Mouse (Mus musculus) lung, embryonic 16.5 days (tissue): Measurements from ENCODE around the gene Nat8f3. TPM values are rescaled to one million over a fixed set of nuclear protein-coding genes. Genes with fewer than 3 reads are reported as not detected.
A peak's percentile ranks its signal among the peaks of the same experiment; 100 is the strongest.
"Not testable (repeated sequence)": the region's sequence is repeated elsewhere in the genome, so short reads cannot be mapped to it uniquely, and the experiment has no call there.

ENCODE experiments used
- ATAC-seq: fragments of 200-750 bp; cut with Nextera tagmentation; 2 replicates; pipeline ENCODE4 v1.8.0; 2017; ENCODE audit warnings: low read depth, mild to moderate bottlenecking, moderate library complexity
- H3K27ac ChIP-seq: fragments of 300-500 bp; sonication (generic); 2 replicates; pipeline ENCODE4 v1.5.1; 2014; ENCODE audit warnings: mild to moderate bottlenecking, control low read depth, low read length
- H3K27me3 ChIP-seq: fragments of 300-500 bp; sonication (generic); 2 replicates; pipeline ENCODE4 v1.6.1; 2014; ENCODE audit warnings: low read depth, low read length, mixed read lengths; ENCODE audit not compliant: control insufficient read depth, insufficient read depth
- H3K36me3 ChIP-seq: fragments of 300-500 bp; sonication (generic); 2 replicates; pipeline ENCODE4 v1.6.1; 2014; ENCODE audit warnings: low read length; ENCODE audit not compliant: control insufficient read depth, insufficient read depth
- H3K4me1 ChIP-seq: fragments of 300-500 bp; sonication (generic); replicated peaks from 2 replicates; pipeline ENCODE4 v1.6.1; 2014; ENCODE audit warnings: low read length, mixed read lengths; ENCODE audit not compliant: control insufficient read depth, insufficient read depth
- H3K4me2 ChIP-seq: fragments of 300-500 bp; sonication (generic); 2 replicates; pipeline ENCODE4 v1.6.1; 2014; ENCODE audit warnings: low read depth, low read length, control low read depth
- H3K4me3 ChIP-seq: fragments of 300-500 bp; sonication (generic); 2 replicates; pipeline ENCODE4 v1.5.1; 2014; ENCODE audit warnings: mild to moderate bottlenecking, low read length, control low read depth
- H3K9ac ChIP-seq: fragments of 300-500 bp; sonication (generic); 2 replicates; pipeline ENCODE4 v1.6.1; 2014; ENCODE audit warnings: low read length, control low read depth
- H3K9me3 ChIP-seq: fragments of 300-500 bp; sonication (generic); 2 replicates; pipeline ENCODE4 v1.6.1; 2016; ENCODE audit warnings: low read length; ENCODE audit not compliant: control insufficient read depth
- WGBS: fragments of 180-500 bp; shearing (Covaris S2); extraction: QIAGEN DNeasy Blood & Tissue Kit; methylation state at CpG from one replicate; pipeline ENCODE4 v1.1.7; 2014; 5-methylcytosine and 5-hydroxymethylcytosine counted together
- microRNA-seq: library from miRNA; unstranded; fragments of <30 nt; microRNA quantifications from one replicate; pipeline ENCODE4, GENCODE M21; 2016
- polyA plus RNA-seq: library from polyadenylated mRNA; unstranded; fragments of >200 nt; fragmentation: Nextera tagmentation; extraction: Ambion mirVana; gene quantifications from 2 replicates; pipeline ENCODE4 v1.2.1, GENCODE M21; 2015

Gene Nat8f3
- polyA plus RNA-seq, 1 experiment from 2014 or later, result not detected

GRCm38 (mm10) chr6:85713105-85713504 is 52.4 kb downstream of the Nat8f3 start, which contains the start of gene Nat8f7:
Gene Nat8f7, minus strand, starts transcription at chr6:85713205.
- not testable (repeated sequence) for H3K9me3 ChIP-seq, ATAC-seq, H3K27ac ChIP-seq, H3K4me1 ChIP-seq, H3K27me3 ChIP-seq, H3K9ac ChIP-seq, H3K36me3 ChIP-seq, H3K4me2 ChIP-seq, H3K4me3 ChIP-seq
- 68% methylated on average over 9 of the region's 10 CpGs for WGBS

DNA sequence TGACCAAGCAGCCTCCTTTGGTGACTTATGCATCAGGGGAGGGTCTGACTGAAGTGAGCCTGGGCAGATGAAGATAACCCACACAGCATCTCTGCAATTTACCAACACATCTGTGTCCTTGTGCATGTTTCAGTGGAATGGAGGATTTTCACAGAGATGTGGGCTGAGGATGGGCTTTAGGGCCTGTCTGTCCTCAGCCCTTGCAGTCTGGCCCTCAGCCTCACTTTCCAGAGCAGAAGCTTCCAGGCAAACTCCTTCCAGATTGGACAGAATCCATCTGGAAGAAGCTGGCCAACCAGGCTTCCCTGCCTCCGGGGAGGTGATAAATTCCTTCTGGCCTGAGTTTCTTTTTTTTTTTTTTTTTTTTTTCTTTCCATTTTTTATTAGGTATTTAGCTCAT is 55.9 kb downstream of the Nat8f3 start:
- 70% methylated on average over 1 of the region's 1 CpGs for WGBS
- 0 out of 2 replicates have a peak, but pooled peaks have one; percentile 45 for ATAC-seq
- H3K36me3 ChIP-seq, H3K9ac ChIP-seq, H3K4me3 ChIP-seq, H3K9me3 ChIP-seq, H3K27ac ChIP-seq, H3K27me3 ChIP-seq, H3K4me2 ChIP-seq, H3K4me1 ChIP-seq: not testable (repeated sequence)

DNA sequence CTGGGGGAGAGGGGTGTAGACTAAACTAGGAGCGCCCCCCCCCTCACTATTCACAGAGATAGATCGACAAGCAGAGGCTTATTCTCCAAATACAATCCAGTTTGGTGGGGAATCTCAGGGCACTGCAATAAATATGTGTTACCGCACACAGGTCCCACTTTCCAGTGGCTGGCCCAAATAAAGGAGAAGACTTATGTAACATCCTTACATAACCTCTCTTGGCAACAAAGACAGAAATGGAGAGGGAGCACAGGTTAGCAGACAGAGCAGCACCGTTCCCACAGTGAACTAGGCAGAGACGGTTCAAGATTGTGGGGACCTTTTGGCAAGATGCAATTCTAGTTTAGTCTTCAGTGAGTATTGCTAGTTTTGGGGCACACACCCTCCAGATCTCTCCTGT is 56.3 kb downstream of the Nat8f3 start:
- not testable (repeated sequence) for H3K9ac ChIP-seq, H3K4me2 ChIP-seq, H3K4me1 ChIP-seq, H3K27ac ChIP-seq, H3K9me3 ChIP-seq, H3K27me3 ChIP-seq, H3K4me3 ChIP-seq, H3K36me3 ChIP-seq, ATAC-seq
- 89% methylated on average over 4 of the region's 5 CpGs for WGBS

DNA sequence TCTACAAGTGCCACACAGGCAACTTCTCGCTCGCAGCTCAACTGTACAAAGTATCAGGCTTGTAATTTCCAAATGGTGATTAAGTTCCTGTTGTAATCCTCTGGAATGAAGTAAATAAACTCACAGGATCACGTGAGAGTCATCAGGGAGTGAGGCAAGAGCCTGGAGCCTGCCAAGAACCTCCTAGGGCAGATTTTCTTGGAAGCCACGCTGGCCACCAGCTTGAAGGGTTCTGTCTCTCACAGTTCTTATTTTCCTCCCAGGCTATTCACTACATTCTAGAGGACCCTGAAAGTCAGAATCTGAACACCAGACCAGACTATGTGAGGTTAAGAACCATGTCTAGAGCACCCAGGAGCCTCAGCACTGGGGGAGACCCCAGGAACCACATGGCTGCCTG is 63.6 kb downstream of the Nat8f3 start:
- H3K4me2 ChIP-seq, H3K9ac ChIP-seq, H3K36me3 ChIP-seq, H3K9me3 ChIP-seq, H3K27ac ChIP-seq, H3K4me1 ChIP-seq, H3K4me3 ChIP-seq, H3K27me3 ChIP-seq: not testable (repeated sequence)
- ATAC-seq, result peak; percentile 89
- 50% methylated on average over 2 of the region's 4 CpGs for WGBS

Small RNA genes lying within 50 kb of the gene (microRNA-seq; reads per million reads assigned to microRNA genes)
- not detected for gene Gm27317
- not detected for gene Mir6375

Other genes starting within 250 kb of the Nat8f3 start
- 5.1 TPM in 2 replicates for gene Alms1, start 178.2 kb downstream of the Nat8f3 start, polyA plus RNA-seq
- gene Nat8f7, start 52.5 kb downstream of the Nat8f3 start, polyA plus RNA-seq, result not detected in 2 replicates
- gene Nat8f6, start 55.2 kb upstream of the Nat8f3 start, polyA plus RNA-seq, result not detected in 2 replicates
- gene Nat8f5, start 55.2 kb upstream of the Nat8f3 start, polyA plus RNA-seq, result not detected in 2 replicates
- not detected in 2 replicates for gene Nat8, start 66.3 kb upstream of the Nat8f3 start, polyA plus RNA-seq
- not detected in 2 replicates for gene Nat8f2, start 103.4 kb upstream of the Nat8f3 start, polyA plus RNA-seq
- 5.3 and 6.2 TPM in 2 replicates for gene Nat8f4, start 139.1 kb upstream of the Nat8f3 start, polyA plus RNA-seq
- gene Tprkb, start 146.1 kb upstream of the Nat8f3 start, polyA plus RNA-seq, result 27.2 and 33.8 TPM in 2 replicates
- gene Nat8f1, start 149.9 kb upstream of the Nat8f3 start, polyA plus RNA-seq, result 4.8 and 6.4 TPM in 2 replicates
- gene Dusp11, start 195.9 kb upstream of the Nat8f3 start, polyA plus RNA-seq, result 45.1 and 48.7 TPM in 2 replicates